Mouse (Mus musculus) central nervous system, embryonic 11.5 days (tissue): ENCODE data around the gene Zfp128. TPM values are rescaled to one million over a fixed set of nuclear protein-coding genes. Genes with fewer than 3 reads are reported as not detected.

Experiments
- polyA plus RNA-seq: library from polyadenylated mRNA; depleted of rRNA; stranded (reverse); fragments of >200 nt; gene quantifications from 2 replicates; pipeline ENCODE4 v1.2.3, GENCODE M21; 2012; rRNA removed

The Zfp128 gene
- 4.3 and 6.6 TPM in 2 replicates for polyA plus RNA-seq

DNA sequence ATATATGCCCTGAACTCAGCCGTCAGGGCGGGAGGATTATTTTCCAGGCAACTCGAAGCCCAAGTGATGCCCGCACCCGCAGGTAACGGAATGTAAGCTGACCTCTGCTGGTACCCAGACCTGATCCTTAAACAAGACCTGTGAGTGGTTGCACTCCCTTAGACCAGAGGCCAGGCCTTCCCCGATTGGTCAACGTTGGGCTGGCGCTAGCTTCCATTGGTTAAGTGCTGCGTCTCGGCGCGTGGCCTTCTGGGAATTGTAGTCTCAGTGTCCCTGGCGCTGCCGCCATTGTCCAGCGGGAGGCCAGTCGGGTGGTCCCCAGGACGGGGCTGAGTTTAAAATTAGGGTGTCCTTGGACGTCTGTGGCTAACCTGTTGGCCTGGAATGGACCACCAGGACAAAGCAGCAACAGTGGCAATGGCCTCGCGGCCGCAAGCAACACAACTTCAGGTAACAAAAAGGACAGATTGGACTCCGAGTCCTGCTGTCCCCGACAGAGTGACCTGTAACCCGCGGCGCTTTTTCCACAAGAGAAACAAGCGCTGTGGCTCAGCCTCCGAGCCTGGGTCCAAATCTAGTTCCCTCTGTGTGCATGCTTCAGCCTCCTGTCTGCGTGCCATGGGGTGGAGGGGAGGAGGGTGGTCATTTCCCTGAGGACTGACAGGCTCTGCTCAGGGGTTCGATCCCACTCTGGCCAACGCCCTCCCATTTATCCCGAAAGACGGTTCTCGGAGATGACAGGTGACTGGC lies at the start of gene Zfp128:
Gene Zfp128 (plus strand): TSS at position 267 of the 750 bp plus-strand sequence.

DNA sequence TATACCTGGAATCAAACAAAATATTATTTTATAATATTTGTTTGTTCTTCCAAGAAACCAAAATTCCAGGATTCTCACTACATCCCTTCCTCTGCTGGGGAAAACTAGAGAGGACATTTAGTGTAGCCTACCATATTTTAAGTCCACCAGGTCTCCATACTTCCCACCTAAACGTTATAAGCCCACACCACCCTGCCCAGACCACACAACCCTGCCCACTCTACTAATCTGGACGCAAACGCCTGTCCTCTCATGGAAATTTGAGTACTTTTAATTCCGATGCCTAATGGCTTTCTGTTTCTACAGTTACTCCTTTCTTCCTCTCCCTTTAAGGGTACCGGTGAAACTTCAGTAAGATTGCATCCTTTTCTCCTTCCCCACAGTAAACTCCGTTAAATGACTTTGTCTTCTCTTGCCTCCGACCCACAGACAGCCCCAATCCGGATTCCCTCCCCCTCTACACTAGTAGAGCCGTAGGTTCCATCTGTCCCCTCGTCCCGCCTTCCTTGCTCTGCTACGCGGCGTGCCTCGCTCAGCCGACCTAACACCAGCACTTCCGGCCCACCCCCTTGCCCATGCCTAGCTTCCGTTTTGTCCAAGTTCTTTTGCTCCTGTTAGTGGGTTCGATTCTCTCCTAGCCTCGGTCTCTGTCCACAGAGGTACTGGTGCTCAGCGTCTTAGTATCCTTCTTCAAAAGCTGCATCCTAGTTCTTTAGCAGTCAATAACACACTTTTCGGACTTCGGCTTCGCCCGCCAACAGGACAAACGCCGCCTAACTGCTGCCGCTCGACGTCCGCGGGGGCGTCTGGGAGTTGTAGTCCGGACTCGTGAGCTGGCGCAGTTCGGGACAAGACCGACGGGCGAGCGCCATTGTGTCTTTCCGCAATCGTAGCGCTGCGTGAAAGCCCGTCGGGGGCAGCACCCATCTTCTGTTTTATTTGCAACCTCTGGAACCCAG lies 46.5 kb upstream of the Zfp128 start, which contains the start of gene Zfp110:
Gene Zfp110 (plus strand): TSS at position 600 of the 959 bp plus-strand sequence.

GRCm38 (mm10) chr7:12897655-12898410 lies 16.9 kb downstream of the Zfp128 start, which contains the start of gene Zscan22:
TSS of gene Zscan22 (plus strand) at chr7:12897815.

DNA sequence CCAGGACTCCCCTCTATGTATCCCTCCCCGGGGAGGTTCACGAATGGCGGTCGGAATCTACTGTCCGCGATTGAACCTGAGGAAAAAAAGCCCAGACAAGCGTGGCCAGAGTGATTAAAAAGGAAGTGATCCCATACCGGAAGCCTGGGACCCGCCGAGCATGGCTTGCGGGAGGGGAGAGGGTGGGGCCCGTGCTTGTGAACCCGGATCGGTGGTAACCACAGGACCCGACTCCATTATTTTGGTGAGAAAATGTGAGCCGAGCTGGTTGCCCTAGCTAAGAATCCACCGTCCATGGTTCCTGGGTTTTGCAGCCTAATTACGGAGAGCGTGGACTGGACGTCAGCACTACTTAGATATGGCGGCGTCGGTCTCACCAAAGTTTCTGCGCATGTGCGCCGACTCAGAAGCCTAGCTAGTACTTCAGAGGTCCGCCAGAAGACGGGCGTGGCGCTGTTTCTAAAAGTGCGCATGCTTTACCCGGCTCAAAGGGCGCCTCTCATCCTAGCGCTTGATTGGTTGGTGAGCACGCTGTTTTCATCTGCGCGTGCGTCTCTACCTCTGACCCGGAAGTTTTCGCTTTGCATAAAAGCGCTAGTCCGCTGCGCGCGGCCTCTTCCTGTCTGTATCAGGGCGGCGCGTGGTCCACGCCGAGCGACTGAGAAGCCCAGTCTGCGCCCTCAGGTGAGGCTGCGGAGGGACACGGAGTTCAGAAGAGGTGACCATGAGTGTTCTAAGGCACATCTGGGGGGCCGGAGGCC lies 40.9 kb downstream of the Zfp128 start, which contains the start of gene Rps5:
Gene Rps5 (plus strand): TSS at position 586 of the 761 bp plus-strand sequence.

DNA sequence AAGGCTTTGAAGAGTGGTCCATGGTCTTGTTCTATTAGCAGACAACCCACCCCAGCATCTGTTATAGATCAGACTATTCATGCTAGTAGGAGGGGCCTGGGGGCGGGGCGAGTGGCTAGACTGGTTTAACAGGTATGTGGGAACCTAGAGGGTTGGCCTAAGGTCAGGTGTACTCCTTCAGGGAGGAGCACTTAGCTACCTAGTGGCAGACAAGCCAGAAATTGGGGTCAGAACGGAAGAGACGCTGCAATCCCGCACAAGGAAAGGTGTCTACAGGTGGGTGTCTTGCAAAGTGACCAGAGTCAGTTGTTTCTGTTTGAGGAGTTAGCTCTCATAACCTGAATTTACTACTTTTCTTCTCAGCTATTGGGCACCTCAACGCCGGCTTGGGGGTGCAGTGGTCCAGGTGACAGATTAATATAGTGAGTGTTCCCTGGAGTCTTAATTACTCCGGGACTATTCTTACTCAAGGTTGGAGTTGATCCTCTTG lies 46.3 kb downstream of the Zfp128 start, which contains the start of gene Rnf225:
Gene Rnf225 (plus strand): TSS at position 226 of the 490 bp plus-strand sequence.

Other genes with a start within 250 kb of the Zfp128 start
- gene Vmn2r54, start 240.9 kb upstream of the Zfp128 start, polyA plus RNA-seq, result not detected in 2 replicates
- gene Vmn2r55, start 196.2 kb upstream of the Zfp128 start, polyA plus RNA-seq, result not detected in 2 replicates
- gene Vmn2r56, start 146.2 kb upstream of the Zfp128 start, polyA plus RNA-seq, result not detected in 2 replicates
- 12.9 and 14.8 TPM in 2 replicates for gene Zscan18, start 77.5 kb upstream of the Zfp128 start, polyA plus RNA-seq
- gene Zfp329, start 62.3 kb upstream of the Zfp128 start, polyA plus RNA-seq, result 22.0 and 24.9 TPM in 2 replicates
- gene Zfp110, start 46.4 kb upstream of the Zfp128 start, polyA plus RNA-seq, result 12.5 and 13.9 TPM in 2 replicates
- gene Zscan22, start 16.6 kb downstream of the Zfp128 start, polyA plus RNA-seq, result 9.0 and 15.9 TPM in 2 replicates
- gene Rps5, start 41.1 kb downstream of the Zfp128 start, polyA plus RNA-seq, result 1,933 and 2,968 TPM in 2 replicates
- gene Rnf225, start 46.2 kb downstream of the Zfp128 start, polyA plus RNA-seq, result 2.1 and 2.5 TPM in 2 replicates
- gene Zfp324, start 84.7 kb downstream of the Zfp128 start, polyA plus RNA-seq, result 7.0 and 8.2 TPM in 2 replicates
- 11.3 and 12.6 TPM in 2 replicates for gene Zfp446, start 96.7 kb downstream of the Zfp128 start, polyA plus RNA-seq
- 0.17 and 0.23 TPM in 2 replicates for gene Slc27a5, start 117.0 kb downstream of the Zfp128 start, polyA plus RNA-seq
- 677 and 777 TPM in 2 replicates for gene Trim28, start 117.9 kb downstream of the Zfp128 start, polyA plus RNA-seq
- gene Zbtb45, start 128.9 kb downstream of the Zfp128 start, polyA plus RNA-seq, result 25.8 and 30.1 TPM in 2 replicates
- 137 and 237 TPM in 2 replicates for gene Chmp2a, start 153.6 kb downstream of the Zfp128 start, polyA plus RNA-seq
- 152 and 259 TPM in 2 replicates for gene Ube2m, start 157.1 kb downstream of the Zfp128 start, polyA plus RNA-seq
- gene Mzf1, start 173.6 kb downstream of the Zfp128 start, polyA plus RNA-seq, result 4.1 and 5.6 TPM in 2 replicates
- not detected in 2 replicates for gene Vmn1r85, start 214.0 kb downstream of the Zfp128 start, polyA plus RNA-seq
- not detected in 2 replicates for gene Vmn1r86, start 238.7 kb downstream of the Zfp128 start, polyA plus RNA-seq